Mouse (Mus musculus) CH12.LX (cell line): Measurements from ENCODE around the gene Mgat5b. TPM values are rescaled to one million over a fixed set of nuclear protein-coding genes. Genes with fewer than 3 reads are reported as not detected.

Source experiments
- DNase-seq: peaks from one replicate; pipeline ENCODE4 v3.0.0-alpha.2; 2013; ENCODE audit errors: extremely low read depth
- H3K27ac ChIP-seq: 2 replicates; pipeline ENCODE4 v1.5.1; 2012; ENCODE audit warnings: low read depth, mild to moderate bottlenecking, control low read depth, moderate library complexity; ENCODE audit not compliant: insufficient read depth
- H3K27me3 ChIP-seq: replicated peaks from 2 replicates; pipeline ENCODE3; 2012; ENCODE audit warnings: inconsistent platforms
- H3K36me3 ChIP-seq, 2 experiments: replicated peaks in 1 of 2; 2 replicates each; pipeline versions ENCODE3 to v1.6.1; 2012; ENCODE audit warnings: inconsistent platforms in 1 of 2, low read length in 1 of 2, mild to moderate bottlenecking in 1 of 2, mixed read lengths in 1 of 2, moderate library complexity in 1 of 2; ENCODE audit not compliant: control insufficient read depth in 1 of 2, insufficient read depth in 1 of 2
- H3K4me1 ChIP-seq, 2 experiments: 2 replicates each; pipeline ENCODE4 v1.6.1; 2012; ENCODE audit warnings: inconsistent platforms in 1 of 2, moderate library complexity in 1 of 2; ENCODE audit not compliant: insufficient read depth in 2 of 2, control insufficient read depth in 1 of 2
- H3K4me2 ChIP-seq: 2 replicates; pipeline ENCODE4 v1.6.1; 2012; ENCODE audit warnings: low read depth, mild to moderate bottlenecking, control low read depth; ENCODE audit not compliant: poor library complexity, insufficient read depth, severe bottlenecking
- H3K4me3 ChIP-seq, 3 experiments: fragments of 150-350 bp in 1 of 3; sonication (generic) in 1 of 3; replicated peaks in 1 of 3; 2 replicates each; pipeline versions ENCODE3 to v1.5.1; 2011 to 2012; ENCODE audit warnings: low read depth in 2 of 3, low read length in 2 of 3, mild to moderate bottlenecking in 2 of 3, moderate library complexity in 2 of 3, control low read depth in 1 of 3, improper control_type of control experiment in 1 of 3, inconsistent platforms in 1 of 3, mixed read lengths in 1 of 3; ENCODE audit not compliant: poor library complexity in 1 of 3
- H3K79me2 ChIP-seq: replicated peaks from 2 replicates; pipeline ENCODE4 v1.6.1; 2012; ENCODE audit warnings: mild to moderate bottlenecking, moderate library complexity; ENCODE audit not compliant: control insufficient read depth, poor library complexity, insufficient read depth, severe bottlenecking; ENCODE audit errors: extremely low read depth
- H3K9ac ChIP-seq: 2 replicates; pipeline ENCODE4 v1.6.1; 2012; ENCODE audit warnings: low read depth, mild to moderate bottlenecking, control low read depth, moderate library complexity; ENCODE audit not compliant: insufficient read depth
- H3K9me3 ChIP-seq: replicated peaks from 2 replicates; pipeline ENCODE3; 2012; ENCODE audit warnings: low read length, inconsistent platforms, mixed read lengths
- BHLHE40 ChIP-seq: IDR thresholded peaks from 2 replicates; pipeline ENCODE4 v1.6.1; 2011; ENCODE audit warnings: mild to moderate bottlenecking, low read depth, low read length, improper control_type of control experiment
- CHD1 ChIP-seq: IDR thresholded peaks from 2 replicates; pipeline ENCODE4 v1.6.1; 2012; ENCODE audit warnings: low read depth, low read length, improper control_type of control experiment, inconsistent platforms
- CHD2 ChIP-seq: IDR thresholded peaks from 2 replicates; pipeline ENCODE4 v1.6.1; 2011; ENCODE audit warnings: low read length, improper control_type of control experiment
- CTCF ChIP-seq, 2 experiments: IDR thresholded peaks in 1 of 2; conservative IDR thresholded peaks in 1 of 2; 2 replicates each; pipeline ENCODE4 v1.5.1; 2011 to 2012; ENCODE audit warnings: low read depth in 2 of 2, low read length in 2 of 2, improper control_type of control experiment in 1 of 2, inconsistent platforms in 1 of 2, mild to moderate bottlenecking in 1 of 2, moderate library complexity in 1 of 2
- E2F4 ChIP-seq: IDR thresholded peaks from 2 replicates; pipeline ENCODE4 v1.6.1; 2011; ENCODE audit warnings: low read depth, low read length, improper control_type of control experiment; ENCODE audit not compliant: insufficient replicate concordance
- ELF1 ChIP-seq: IDR thresholded peaks from 2 replicates; pipeline ENCODE4 v1.6.1; 2014; ENCODE audit warnings: low read depth, mild to moderate bottlenecking, inconsistent platforms, low read length, improper control_type of control experiment
- EP300 ChIP-seq: IDR thresholded peaks from 2 replicates; pipeline ENCODE4 v1.6.1; 2011; ENCODE audit warnings: low read length, improper control_type of control experiment
- ETS1 ChIP-seq: conservative IDR thresholded peaks from 2 replicates; pipeline ENCODE4 v1.6.1; 2012; ENCODE audit warnings: low read depth, mild to moderate bottlenecking, inconsistent platforms, low read length, improper control_type of control experiment, moderate library complexity
- IRF4 ChIP-seq: IDR thresholded peaks from 2 replicates; pipeline ENCODE4 v1.6.1; 2014; ENCODE audit warnings: low read depth, mild to moderate bottlenecking, inconsistent platforms, low read length, improper control_type of control experiment
- KAT2A ChIP-seq: IDR thresholded peaks from 2 replicates; pipeline ENCODE4 v1.6.1; 2012; ENCODE audit warnings: low read length, improper control_type of control experiment, inconsistent platforms; ENCODE audit not compliant: insufficient replicate concordance
- MAFK ChIP-seq: IDR thresholded peaks from 2 replicates; pipeline ENCODE4 v1.6.1; 2011; ENCODE audit warnings: low read length, improper control_type of control experiment; ENCODE audit not compliant: insufficient replicate concordance
- NELFE ChIP-seq: IDR thresholded peaks from 2 replicates; pipeline ENCODE4 v1.6.1; 2011; ENCODE audit warnings: low read depth, low read length, improper control_type of control experiment
- POLR2A ChIP-seq: IDR thresholded peaks from 2 replicates; pipeline ENCODE4 v1.6.1; 2011; ENCODE audit warnings: low read depth, mild to moderate bottlenecking, improper control_type of control experiment, low read length
- POLR2AphosphoS2 ChIP-seq: IDR thresholded peaks from 2 replicates; pipeline ENCODE4 v1.6.1; 2011; ENCODE audit warnings: low read depth, low read length, improper control_type of control experiment
- RCOR1 ChIP-seq: conservative IDR thresholded peaks from 2 replicates; pipeline ENCODE4 v1.6.1; 2012; ENCODE audit warnings: low read depth, mild to moderate bottlenecking, inconsistent platforms, low read length, improper control_type of control experiment
- SIN3A ChIP-seq: IDR thresholded peaks from 2 replicates; pipeline ENCODE4 v1.6.1; 2012; ENCODE audit warnings: low read length, improper control_type of control experiment, inconsistent platforms
- UBTF ChIP-seq: IDR thresholded peaks from 2 replicates; pipeline ENCODE4 v1.6.1; 2012; ENCODE audit warnings: low read depth, mild to moderate bottlenecking, inconsistent platforms, low read length, improper control_type of control experiment, moderate library complexity
- USF1 ChIP-seq: IDR thresholded peaks from 2 replicates; pipeline ENCODE4 v1.6.1; 2014; ENCODE audit warnings: low read depth, mild to moderate bottlenecking, inconsistent platforms, low read length, improper control_type of control experiment
- ZKSCAN1 ChIP-seq: IDR thresholded peaks from 2 replicates; pipeline ENCODE4 v1.6.1; 2012; ENCODE audit warnings: low read depth, inconsistent platforms, low read length, improper control_type of control experiment, borderline replicate concordance
- dilution Hi-C: fragments of 300-500 bp; cut with MboI; formaldehyde crosslinking; loops from 2 replicates; pipeline ENCODE4 v1.14.3; 2020; ENCODE audit warnings: low sequenced_read_pairs; ENCODE audit not compliant: extremely low pct_unique_long_range_greater_than_20kb, extremely low pct_ligation_motif_present
- in situ Hi-C: fragments of 300-500 bp; cut with MboI; formaldehyde crosslinking; loops from 3 replicates; pipeline ENCODE4 v1.14.3; 2019; ENCODE audit warnings: low sequenced_read_pairs, low pct_ligation_motif_present, low pct_unique_long_range_greater_than_20kb, mixed read lengths
- polyA plus RNA-seq: library from polyadenylated mRNA; unstranded; fragments of >175 nt; gene quantifications from 2 replicates; pipeline ENCODE4 v1.2.1, GENCODE M21; 2012; ENCODE audit warnings: low read depth; ENCODE audit not compliant: insufficient read length
- total RNA-seq, 2 experiments: library from RNA; depleted of rRNA; stranded (reverse); fragments of 300-350 nt in 1 of 2; fragments of >200 nt in 1 of 2; gene quantifications; 2 replicates each; pipeline ENCODE4 v1.2.3; 2012 to 2014

Gene Mgat5b
- total and polyA plus RNA-seq, 3 experiments: not detected

GRCm38 (mm10) chr11:116934862-116935261 is 16.2 kb downstream of the Mgat5b start:
- Histone ChIP-seq H3K4me2 (no peak overlapping the region), H3K4me3 (no peak overlapping the region), H3K79me2 (no peaks in the 10 kb centered on the region), H3K27me3 (peaks cover 91% of the 10 kb centered on the region), H3K4me1 (no peaks in the 10 kb centered on the region), H3K9ac (no peak overlapping the region), H3K36me3 (no peaks in the 10 kb centered on the region), H3K9me3 (no peaks in the 10 kb centered on the region), H3K27ac (no peak overlapping the region)
- in situ Hi-C loops (no loop called here), dilution Hi-C loops (no loop called here)
- no peak for DNase-seq
- TF ChIP-seq POLR2AphosphoS2: no peak
- no peak for TF ChIP-seq ETS1
- no peak for TF ChIP-seq EP300
- no peak for TF ChIP-seq CHD1
- no peak for TF ChIP-seq ZKSCAN1

- H3K36me3 ChIP-seq: no peaks in the 10 kb centered on the region
- H3K9ac ChIP-seq: no peak overlapping the region
- no peak for TF ChIP-seq CHD2
- TF ChIP-seq RCOR1: no peak
- TF ChIP-seq KAT2A: no peak
- TF ChIP-seq ETS1: no peak
- TF ChIP-seq NELFE: no peak
- TF ChIP-seq CTCF (conservative IDR thresholded peaks at IDR 0.05 in 1 of 2, IDR thresholded peaks at IDR 0.05 in 1 of 2; ENCODE audit: low read depth in 2 of 2, low read length in 2 of 2): no peak
- TF ChIP-seq MAFK: no peak
- no peak for TF ChIP-seq POLR2A
- TF ChIP-seq ELF1: no peak
- TF ChIP-seq SIN3A: no peak
- no peak for TF ChIP-seq BHLHE40
- no peak for TF ChIP-seq IRF4
- no peak for TF ChIP-seq USF1
- no peak for TF ChIP-seq UBTF
- TF ChIP-seq E2F4: no peak
- H3K4me1 ChIP-seq: no peaks in the 10 kb centered on the region
- dilution Hi-C loops (no loop called here), in situ Hi-C loops (no loop called here)
- no peaks in the 10 kb centered on the region for H3K79me2 ChIP-seq
- H3K4me3 ChIP-seq: no peak overlapping the region
- no peak overlapping the region for H3K4me2 ChIP-seq
- H3K9me3 ChIP-seq: no peaks in the 10 kb centered on the region
- no peak for DNase-seq
- H3K27ac ChIP-seq: no peak overlapping the region
- H3K27me3 ChIP-seq: peaks cover 88% of the 10 kb centered on the region
Observed at GRCm38 (mm10) chr11:116935354-116935753, 16.7 kb downstream of the Mgat5b start.
